Mouse (Mus musculus) ES-E14 (cell line): ENCODE measurements around the gene Mettl13.

ENCODE experiments used
- HCFC1 ChIP-seq: IDR thresholded peaks from 2 replicates; pipeline ENCODE4 v1.6.1; 2012; ENCODE audit warnings: low read length, inconsistent platforms, borderline replicate concordance; ENCODE audit not compliant: insufficient read depth
- MAFK ChIP-seq: IDR thresholded peaks from 2 replicates; pipeline ENCODE4 v1.6.1; 2014; ENCODE audit warnings: mild to moderate bottlenecking, low read depth, low read length, inconsistent platforms; ENCODE audit not compliant: insufficient read depth
- ZC3H11A ChIP-seq: IDR thresholded peaks from 2 replicates; pipeline ENCODE4 v1.6.1; 2012; ENCODE audit warnings: low read depth, mild to moderate bottlenecking, inconsistent platforms, low read length, borderline replicate concordance
- ZNF384 ChIP-seq: IDR thresholded peaks from 2 replicates; pipeline ENCODE4 v1.6.1; 2012; ENCODE audit warnings: low read depth, low read length, inconsistent platforms

DNA sequence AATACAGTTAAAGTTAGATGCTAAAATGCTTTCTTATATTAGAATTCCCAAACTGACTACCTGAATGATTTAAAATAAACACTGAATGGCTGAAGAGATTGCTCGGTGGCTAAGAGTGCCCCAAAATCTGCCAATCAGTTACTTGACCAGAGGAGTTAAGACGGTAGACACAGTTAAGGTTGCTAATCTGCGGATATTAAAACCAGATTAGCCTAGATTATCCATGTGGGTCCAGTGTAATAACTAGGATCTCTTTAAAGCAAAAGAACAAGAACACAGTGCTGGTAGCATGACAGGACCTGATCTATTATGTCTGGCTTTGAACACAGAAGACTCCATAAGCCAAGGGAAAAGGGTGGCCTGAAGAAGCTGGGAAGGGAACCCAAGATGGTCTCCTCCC lies 5.8 kb upstream of the Mettl13 start:
- TF ChIP-seq ZC3H11A (no peak), HCFC1 (no peak), MAFK (no peak), ZNF384 (no peak)
